Mouse (Mus musculus) lung, postnatal 0 days (tissue): Measurements from ENCODE around the gene Gng7.

Experiments
- CTCF ChIP-seq: IDR thresholded peaks from 2 replicates; pipeline ENCODE4 v1.5.1; 2016; ENCODE audit warnings: antibody characterized with exemption, mild to moderate bottlenecking
- EP300 ChIP-seq: IDR thresholded peaks from 2 replicates; pipeline ENCODE4 v1.6.1; 2016; ENCODE audit warnings: antibody characterized with exemption, mild to moderate bottlenecking, control low read depth

GRCm38 (mm10) chr10:80984223-80984622, 30.5 kb downstream of the Gng7 start:
- TF ChIP-seq CTCF (no peak), EP300 (no peak)
